Mouse (Mus musculus): Measurements from ENCODE around the gene Rptor. TPM values are rescaled to one million over a fixed set of nuclear protein-coding genes. Genes with fewer than 3 reads are reported as not detected.
A peak's percentile ranks its signal among the peaks of the same experiment; 100 is the strongest.

Rptor gene
- polyA plus RNA-seq, 1 experiment, result 26.2 TPM

GRCm38 (mm10) chr11:119806539-119806938, 203.8 kb downstream of the Rptor start:
- Histone ChIP-seq H3K4me1 (ENCODE audit: control insufficient read depth, insufficient read depth, low read length) (peaks cover 19% of the 10 kb centered on the region), H3K4me3 (replicated peaks; ENCODE audit: extremely low read depth, low read depth, low read length) (no peak overlapping the region)
- 78% methylated on average over 8 of the region's 8 CpGs for WGBS
- TF ChIP-seq POLR2A (IDR thresholded peaks at IDR 0.05; ENCODE audit: borderline replicate concordance, extremely low read depth, low read depth, low read length) (no peak), CTCF (IDR thresholded peaks at IDR 0.05; ENCODE audit: insufficient read depth, low read length) (no peak)
- no peak for DNase-seq

- WGBS, result 33% methylated on average over 7 of the region's 7 CpGs
- DNase-seq, result peak; percentile 22
- Histone ChIP-seq H3K4me1 (ENCODE audit: control insufficient read depth, insufficient read depth, low read length) (peaks cover 19% of the 10 kb centered on the region), H3K4me3 (replicated peaks; ENCODE audit: extremely low read depth, low read depth, low read length) (no peak overlapping the region)
- TF ChIP-seq POLR2A (IDR thresholded peaks at IDR 0.05; ENCODE audit: borderline replicate concordance, extremely low read depth, low read depth, low read length), result peak; percentile 16; the same call in 1 of the 2 replicates
- no peak for TF ChIP-seq CTCF (IDR thresholded peaks at IDR 0.05; ENCODE audit: insufficient read depth, low read length)
These were observed 204.8 kb downstream of the Rptor start for GRCm38 (mm10) chr11:119807431-119808031.

GRCm38 (mm10) chr11:119808647-119809280, 206.1 kb downstream of the Rptor start:
- no peak overlapping the region for H3K4me3 ChIP-seq (replicated peaks; ENCODE audit: extremely low read depth, low read depth, low read length)
- DNase-seq, result no peak
- H3K4me1 ChIP-seq (ENCODE audit: control insufficient read depth, insufficient read depth, low read length), result peaks cover 14% of the 10 kb centered on the region
- TF ChIP-seq POLR2A (IDR thresholded peaks at IDR 0.05; ENCODE audit: borderline replicate concordance, extremely low read depth, low read depth, low read length) (no peak), CTCF (IDR thresholded peaks at IDR 0.05; ENCODE audit: insufficient read depth, low read length) (no peak)
- 69% methylated on average over 10 of the region's 10 CpGs for WGBS

GRCm38 (mm10) chr11:119809309-119809708, 206.6 kb downstream of the Rptor start:
- no peak overlapping the region for H3K4me3 ChIP-seq (replicated peaks; ENCODE audit: extremely low read depth, low read depth, low read length)
- 53% methylated on average over 5 of the region's 5 CpGs for WGBS
- no peak for TF ChIP-seq POLR2A (IDR thresholded peaks at IDR 0.05; ENCODE audit: borderline replicate concordance, extremely low read depth, low read depth, low read length)
- TF ChIP-seq CTCF (IDR thresholded peaks at IDR 0.05; ENCODE audit: insufficient read depth, low read length), result no peak
- no peak for DNase-seq
- peaks cover 14% of the 10 kb centered on the region for H3K4me1 ChIP-seq (ENCODE audit: control insufficient read depth, insufficient read depth, low read length)

GRCm38 (mm10) chr11:119811022-119811421, 208.3 kb downstream of the Rptor start:
- TF ChIP-seq POLR2A (IDR thresholded peaks at IDR 0.05; ENCODE audit: borderline replicate concordance, extremely low read depth, low read depth, low read length) (no peak), CTCF (IDR thresholded peaks at IDR 0.05; ENCODE audit: insufficient read depth, low read length) (no peak)
- DNase-seq, result no peak
- 45% methylated on average over 8 of the region's 8 CpGs for WGBS
- peaks cover 14% of the 10 kb centered on the region for H3K4me1 ChIP-seq (ENCODE audit: control insufficient read depth, insufficient read depth, low read length)
- no peak overlapping the region for H3K4me3 ChIP-seq (replicated peaks; ENCODE audit: extremely low read depth, low read depth, low read length)

- 92% methylated on average over 1 of the region's 1 CpGs for WGBS
- DNase-seq, result no peak
These were observed 208.9 kb downstream of the Rptor start for GRCm38 (mm10) chr11:119811598-119811997.

GRCm38 (mm10) chr11:119812093-119812492, 209.4 kb downstream of the Rptor start:
- peaks cover 10% of the 10 kb centered on the region for H3K4me1 ChIP-seq (ENCODE audit: control insufficient read depth, insufficient read depth, low read length)
- DNase-seq, result no peak
- TF ChIP-seq CTCF (IDR thresholded peaks at IDR 0.05; ENCODE audit: insufficient read depth, low read length) (no peak), POLR2A (IDR thresholded peaks at IDR 0.05; ENCODE audit: borderline replicate concordance, extremely low read depth, low read depth, low read length) (no peak)
- H3K4me3 ChIP-seq (replicated peaks; ENCODE audit: extremely low read depth, low read depth, low read length), result no peak overlapping the region
- 97% methylated on average over 4 of the region's 4 CpGs for WGBS

More at GRCm38 (mm10) chr11:119811598-119811997, 208.9 kb downstream of the Rptor start:
- TF ChIP-seq CTCF (IDR thresholded peaks at IDR 0.05; ENCODE audit: insufficient read depth, low read length) (no peak), POLR2A (IDR thresholded peaks at IDR 0.05; ENCODE audit: borderline replicate concordance, extremely low read depth, low read depth, low read length) (no peak)
- Histone ChIP-seq H3K4me3 (replicated peaks; ENCODE audit: extremely low read depth, low read depth, low read length) (no peak overlapping the region), H3K4me1 (ENCODE audit: control insufficient read depth, insufficient read depth, low read length) (peaks cover 10% of the 10 kb centered on the region)

GRCm38 (mm10) chr11:119814035-119814558, 211.4 kb downstream of the Rptor start:
- Histone ChIP-seq H3K4me3 (replicated peaks; ENCODE audit: extremely low read depth, low read depth, low read length) (no peak overlapping the region), H3K4me1 (ENCODE audit: control insufficient read depth, insufficient read depth, low read length) (peaks cover 5% of the 10 kb centered on the region)
- no peak for DNase-seq
- 83% methylated on average over 7 of the region's 7 CpGs for WGBS
- TF ChIP-seq POLR2A (IDR thresholded peaks at IDR 0.05; ENCODE audit: borderline replicate concordance, extremely low read depth, low read depth, low read length) (no peak), CTCF (IDR thresholded peaks at IDR 0.05; ENCODE audit: insufficient read depth, low read length) (no peak)

- TF ChIP-seq POLR2A (IDR thresholded peaks at IDR 0.05; ENCODE audit: borderline replicate concordance, extremely low read depth, low read depth, low read length) (no peak), CTCF (IDR thresholded peaks at IDR 0.05; ENCODE audit: insufficient read depth, low read length) (no peak)
These were observed 214.2 kb downstream of the Rptor start for GRCm38 (mm10) chr11:119816798-119817361.

More at GRCm38 (mm10) chr11:119816798-119817361, 214.2 kb downstream of the Rptor start:
- WGBS, result 54% methylated on average over 14 of the region's 14 CpGs
- no peak for DNase-seq
- H3K4me3 ChIP-seq (replicated peaks; ENCODE audit: extremely low read depth, low read depth, low read length), result no peak overlapping the region
- H3K4me1 ChIP-seq (ENCODE audit: control insufficient read depth, insufficient read depth, low read length), result peaks cover 5% of the 10 kb centered on the region
